Mouse (Mus musculus): ENCODE data around the gene Tspan4. TPM values are rescaled to one million over a fixed set of nuclear protein-coding genes. Genes with fewer than 3 reads are reported as not detected.

Tspan4 gene
- total and polyA plus RNA-seq, 3 experiments, result 13.5 to 28.7 (median 15.3) TPM

DNA sequence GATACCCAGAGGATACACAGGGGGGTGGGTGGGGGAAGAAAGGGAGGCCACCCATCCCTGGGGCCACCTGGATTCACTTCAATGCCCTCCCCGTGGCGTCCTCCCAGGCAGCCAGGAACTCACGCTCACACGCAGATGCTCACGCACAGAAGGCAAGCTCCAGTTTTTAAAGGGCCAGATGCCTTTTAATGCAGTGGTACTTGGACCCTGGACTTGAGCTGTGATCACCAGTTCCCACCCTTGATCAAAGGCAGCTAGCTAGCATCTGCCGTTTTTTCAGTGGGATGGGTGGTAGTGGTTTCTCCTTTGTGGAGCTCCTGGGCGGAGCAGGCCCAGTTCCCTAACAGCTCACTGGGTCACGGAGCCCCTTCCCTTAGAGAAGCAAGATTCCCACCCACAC, 40.6 kb upstream of the Tspan4 start:
- Histone ChIP-seq H3K4me1 (ENCODE audit: insufficient read depth, low read depth, low read length) (peaks cover 83% of the 10 kb centered on the region), H3K4me3 (ENCODE audit: low read depth, low read length) (peak overlapping the region; percentile 70), H3K36me3 (replicated peaks) (peaks cover 80% of the 10 kb centered on the region), H3K27me3 (ENCODE audit: insufficient read depth, low read length) (no peaks in the 10 kb centered on the region; the same call in 1 of the 2 replicates), H3K9me3 (replicated peaks) (no peaks in the 10 kb centered on the region)
- DNase-seq (ENCODE audit: low spot score) (peak; percentile 29), ATAC-seq (ENCODE audit: extremely low read depth, insufficient number of reproducible peaks, low FRiP score, poor library complexity, severe bottlenecking) (no peak)
- TF ChIP-seq TAL1 (conservative IDR thresholded peaks at IDR 0.05; ENCODE audit: low read depth, low read length) (no peak), POLR2AphosphoS5 (IDR thresholded peaks at IDR 0.05; ENCODE audit: insufficient replicate concordance, low read depth, low read length) (no peak)

- ATAC-seq (ENCODE audit: extremely low read depth, insufficient number of reproducible peaks, low FRiP score, poor library complexity, severe bottlenecking), result peak; percentile 71
- Histone ChIP-seq H3K27me3 (ENCODE audit: insufficient read depth, low read length) (no peaks in the 10 kb centered on the region; the same call in 1 of the 2 replicates), H3K9me3 (replicated peaks) (no peaks in the 10 kb centered on the region), H3K4me3 (ENCODE audit: low read depth, low read length) (peak overlapping the region; percentile 70), H3K36me3 (replicated peaks) (peaks cover 82% of the 10 kb centered on the region), H3K4me1 (ENCODE audit: insufficient read depth, low read depth, low read length) (peaks cover 83% of the 10 kb centered on the region)
- DNase-seq (ENCODE audit: low spot score), result peak; percentile 78
- TF ChIP-seq CTCF (IDR thresholded peaks at IDR 0.05; ENCODE audit: low read depth, low read length), result no peak
- TF ChIP-seq POLR2AphosphoS5 (IDR thresholded peaks at IDR 0.05; ENCODE audit: insufficient replicate concordance, low read depth, low read length), result no peak
Observed at GRCm38 (mm10) chr7:141435129-141435855, 39.7 kb upstream of the Tspan4 start.

DNA sequence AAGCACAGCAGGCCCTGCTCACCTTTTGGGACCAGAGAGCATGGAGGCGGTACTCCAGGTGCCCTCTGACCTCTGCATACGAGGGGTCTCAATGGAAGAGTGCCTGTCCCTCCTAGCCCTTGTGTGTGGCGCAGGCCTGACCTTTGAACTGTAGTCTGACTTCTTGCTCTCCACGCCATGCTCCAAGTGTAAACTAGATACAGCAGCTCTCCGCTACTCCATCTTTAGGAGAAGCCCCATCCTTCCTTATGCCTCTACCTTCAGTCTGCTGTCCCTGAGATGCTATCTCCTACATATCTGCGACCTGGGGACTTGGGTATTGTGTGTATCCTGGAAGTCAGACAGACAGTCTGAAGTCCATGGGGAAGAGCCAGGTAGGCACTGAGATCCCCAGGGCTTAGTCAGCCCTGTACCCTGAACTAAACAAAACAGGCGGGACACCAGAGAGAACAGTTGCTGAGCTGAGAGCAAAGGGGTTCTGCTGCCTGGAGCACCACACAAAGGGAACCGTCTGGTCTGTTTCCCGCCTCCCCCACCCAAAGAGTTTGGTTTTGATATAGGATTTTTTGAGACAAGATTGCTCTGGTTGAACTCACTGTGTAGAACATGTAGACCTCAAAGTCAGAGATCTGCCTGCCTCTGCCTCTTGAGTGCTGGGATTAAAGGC, 39.1 kb upstream of the Tspan4 start:
- TF ChIP-seq GATA1 (IDR thresholded peaks at IDR 0.05; ENCODE audit: borderline replicate concordance, low read length), result no peak
- TF ChIP-seq POLR2AphosphoS5 (IDR thresholded peaks at IDR 0.05; ENCODE audit: insufficient replicate concordance, low read depth, low read length), result no peak
- TF ChIP-seq CTCF (IDR thresholded peaks at IDR 0.05; ENCODE audit: low read depth, low read length), result no peak
- TF ChIP-seq GATA2 (IDR thresholded peaks at IDR 0.05; ENCODE audit: borderline replicate concordance, low read depth, low read length), result no peak
- H3K36me3 ChIP-seq (replicated peaks), result peaks cover 82% of the 10 kb centered on the region
- H3K27me3 ChIP-seq (ENCODE audit: insufficient read depth, low read length), result no peaks in the 10 kb centered on the region; the same call in 1 of the 2 replicates
- H3K4me3 ChIP-seq (ENCODE audit: low read depth, low read length), result peak overlapping the region; percentile 70; the same call in 1 of the 2 replicates
- ATAC-seq (ENCODE audit: extremely low read depth, insufficient number of reproducible peaks, low FRiP score, poor library complexity, severe bottlenecking) (no peak), DNase-seq (ENCODE audit: low spot score) (no peak)
- H3K9me3 ChIP-seq (replicated peaks), result no peaks in the 10 kb centered on the region
- peaks cover 89% of the 10 kb centered on the region for H3K4me1 ChIP-seq (ENCODE audit: insufficient read depth, low read depth, low read length)

GRCm38 (mm10) chr7:141436523-141436892, 38.5 kb upstream of the Tspan4 start:
- DNase-seq (ENCODE audit: low spot score) (no peak), ATAC-seq (ENCODE audit: extremely low read depth, insufficient number of reproducible peaks, low FRiP score, poor library complexity, severe bottlenecking) (no peak)
- Histone ChIP-seq H3K4me3 (ENCODE audit: low read depth, low read length) (peak overlapping the region; percentile 79), H3K4me1 (ENCODE audit: insufficient read depth, low read depth, low read length) (peaks cover 92% of the 10 kb centered on the region), H3K9me3 (replicated peaks) (no peaks in the 10 kb centered on the region), H3K27me3 (ENCODE audit: insufficient read depth, low read length) (no peaks in the 10 kb centered on the region; the same call in 1 of the 2 replicates), H3K36me3 (replicated peaks) (peaks cover 82% of the 10 kb centered on the region)
- no peak for TF ChIP-seq POLR2AphosphoS5 (IDR thresholded peaks at IDR 0.05; ENCODE audit: insufficient replicate concordance, low read depth, low read length)
- no peak for TF ChIP-seq GATA2 (IDR thresholded peaks at IDR 0.05; ENCODE audit: borderline replicate concordance, low read depth, low read length)
- no peak for TF ChIP-seq GATA1 (IDR thresholded peaks at IDR 0.05; ENCODE audit: borderline replicate concordance, low read length)
- TF ChIP-seq CTCF (IDR thresholded peaks at IDR 0.05; ENCODE audit: low read depth, low read length), result no peak
- no peak for TF ChIP-seq TAL1 (conservative IDR thresholded peaks at IDR 0.05; ENCODE audit: low read depth, low read length)

GRCm38 (mm10) chr7:141437178-141438120, 37.6 kb upstream of the Tspan4 start, which contains the start of gene Slc25a22:
TSS of gene Slc25a22 (minus strand) at chr7:141437892.
- H3K9me3 ChIP-seq (replicated peaks), result no peaks in the 10 kb centered on the region
- ATAC-seq (ENCODE audit: extremely low read depth, insufficient number of reproducible peaks, low FRiP score, poor library complexity, severe bottlenecking), result peak; percentile 41; the same call in 1 of the 2 replicates
- peak within 1 kb of the TSS; percentile 79 for H3K4me3 ChIP-seq (ENCODE audit: low read depth, low read length)
- H3K36me3 ChIP-seq (replicated peaks), result peaks cover 82% of the 10 kb centered on the region
- DNase-seq (ENCODE audit: low spot score), result peak; percentile 82
- H3K4me1 ChIP-seq (ENCODE audit: insufficient read depth, low read depth, low read length), result peaks cover 92% of the 10 kb centered on the region
- TF ChIP-seq CTCF (IDR thresholded peaks at IDR 0.05; ENCODE audit: low read depth, low read length) (peak; percentile 28; the same call in 1 of the 2 replicates), GATA2 (IDR thresholded peaks at IDR 0.05; ENCODE audit: borderline replicate concordance, low read depth, low read length) (no peak), GATA1 (IDR thresholded peaks at IDR 0.05; ENCODE audit: borderline replicate concordance, low read length) (no peak), POLR2AphosphoS5 (IDR thresholded peaks at IDR 0.05; ENCODE audit: insufficient replicate concordance, low read depth, low read length) (0 out of 2 replicates have a peak, but pooled peaks have one; percentile 72), TAL1 (conservative IDR thresholded peaks at IDR 0.05; ENCODE audit: low read depth, low read length) (no peak)
- H3K27me3 ChIP-seq (ENCODE audit: insufficient read depth, low read length), result no peaks in the 10 kb centered on the region; the same call in 1 of the 2 replicates
